In the genomic region with DNA sequence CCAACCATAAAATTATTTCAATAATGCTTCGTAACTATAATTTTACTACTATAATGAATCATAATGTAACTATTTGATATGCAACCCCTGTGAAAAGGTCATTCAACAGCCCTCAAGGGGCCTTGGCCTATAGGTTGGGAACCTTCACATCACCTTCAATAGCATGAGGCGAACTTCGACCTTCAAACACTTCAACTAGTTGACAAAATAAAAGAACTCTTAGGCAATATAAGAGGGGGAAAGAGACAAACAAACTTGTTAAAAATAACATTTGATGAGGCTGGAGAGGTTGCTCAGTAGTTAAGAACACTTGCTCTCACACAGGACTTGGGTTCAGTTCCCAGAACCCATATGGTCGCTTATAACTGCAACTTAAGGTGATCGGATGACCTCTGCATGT, we compare ENCODE assay signal across 29 mouse cellular contexts. TPM values are rescaled to one million over a fixed set of nuclear protein-coding genes. Genes with fewer than 3 reads are reported as not detected.
"Had no signal": no experiment of that assay in that cellular context is flagged by ENCODE, and none has a peak within 500 bp of the region (broad histone marks: within the 10 kb centered on the region; RNA-seq: fewer than 3 reads in every experiment).

No protein-coding gene starts in this region.

- H3K27ac ChIP-seq: embryonic facial prominence, embryonic 10.5 days; embryonic facial prominence, embryonic 12.5 days; embryonic facial prominence, embryonic 13.5 days; embryonic facial prominence, embryonic 15.5 days; forebrain, embryonic 10.5 days; forebrain, embryonic 12.5 days; forebrain, embryonic 13.5 days; forebrain, embryonic 15.5 days; gastrocnemius, adult 2 months; heart, adult 2 months had no signal

- DNase-seq: cerebellum, adult 2 months; cerebellum, adult 8-10 months; cerebellum, adult 9-10 months; cerebellum, adult 9-11 months; cerebellum, postnatal 10 days; cerebellum, postnatal 14 days; cerebellum, postnatal 25 days; cerebellum, postnatal 36 days; embryo, embryonic 11 days; forebrain, postnatal 0 days; gastrocnemius, adult 2 months; gastrocnemius, postnatal 10 days; gastrocnemius, postnatal 14 days; gastrocnemius, postnatal 25 days; gastrocnemius, postnatal 36 days; heart, adult 18-20 months; heart, adult 2 months had no signal

- H3K36me3 ChIP-seq: embryonic facial prominence, embryonic 10.5 days; embryonic facial prominence, embryonic 12.5 days; embryonic facial prominence, embryonic 13.5 days; embryonic facial prominence, embryonic 15.5 days; forebrain, embryonic 12.5 days; forebrain, embryonic 15.5 days had no signal

- H3K9ac ChIP-seq: embryonic facial prominence, embryonic 12.5 days; embryonic facial prominence, embryonic 13.5 days; embryonic facial prominence, embryonic 15.5 days; forebrain, embryonic 12.5 days; forebrain, embryonic 13.5 days; forebrain, embryonic 15.5 days; forebrain, postnatal 0 days had no signal

- H3K27me3 ChIP-seq: embryonic facial prominence, embryonic 12.5 days; embryonic facial prominence, embryonic 13.5 days; embryonic facial prominence, embryonic 15.5 days; forebrain, embryonic 12.5 days; forebrain, embryonic 13.5 days; forebrain, embryonic 15.5 days had no signal

- H3K9me3 ChIP-seq: embryonic facial prominence, embryonic 10.5 days; embryonic facial prominence, embryonic 12.5 days; embryonic facial prominence, embryonic 13.5 days; embryonic facial prominence, embryonic 15.5 days; forebrain, embryonic 10.5 days; forebrain, embryonic 12.5 days; forebrain, embryonic 13.5 days; forebrain, embryonic 15.5 days had no signal

- H3K4me3 ChIP-seq: embryonic facial prominence, embryonic 10.5 days; embryonic facial prominence, embryonic 12.5 days; embryonic facial prominence, embryonic 13.5 days; embryonic facial prominence, embryonic 15.5 days; erythroblast, embryonic 14.5 days; forebrain, embryonic 10.5 days; forebrain, embryonic 12.5 days; forebrain, embryonic 13.5 days; forebrain, embryonic 15.5 days; gastrocnemius, adult 2 months; heart, adult 2 months had no signal

- ATAC-seq: forebrain, embryonic 13.5 days; forebrain, embryonic 14.5 days; forebrain, embryonic 15.5 days; forebrain, embryonic 16.5 days; forebrain, postnatal 0 days had no signal

- H3K4me2 ChIP-seq: embryonic facial prominence, embryonic 12.5 days; embryonic facial prominence, embryonic 13.5 days; embryonic facial prominence, embryonic 15.5 days; forebrain, embryonic 12.5 days; forebrain, embryonic 13.5 days; forebrain, embryonic 15.5 days had no signal

RNA-seq across cellular contexts. Expression of a gene that starts 52.8 kb away (rescaled TPM):
- total RNA-seq: gastrocnemius, adult 8-10 months; gastrocnemius, postnatal 36 days had no signal
